Mouse (Mus musculus) heart, adult 18-20 months (tissue): ENCODE measurements around the gene Cdc42ep3. TPM values are rescaled to one million over a fixed set of nuclear protein-coding genes. Genes with fewer than 3 reads are reported as not detected.

Experiments used
- DNase-seq, 2 experiments: peaks; one replicate each; pipeline ENCODE4 v3.0.0; 2021 to 2022; ENCODE audit warnings: mixed read lengths in 1 of 2
- total RNA-seq, 2 experiments: library from RNA; stranded (reverse); gene quantifications; 2 replicates each; pipeline ENCODE4 v1.2.3; 2021

The Cdc42ep3 gene
- total RNA-seq, 2 experiments from 2014 or later = 23.5 to 29.8 TPM

GRCm38 (mm10) chr17:79345001-79345709 is 9.7 kb downstream of the Cdc42ep3 start:
- peak in 1 of 2 experiments; percentile 67 for DNase-seq

GRCm38 (mm10) chr17:79343334-79343946 is 11.5 kb downstream of the Cdc42ep3 start:
- no peak for DNase-seq

- DNase-seq = no peak
Measured at GRCm38 (mm10) chr17:79342639-79343333, 12.1 kb downstream of the Cdc42ep3 start.

- DNase-seq = no peak
Measured at GRCm38 (mm10) chr17:79341946-79342470, 12.9 kb downstream of the Cdc42ep3 start.

GRCm38 (mm10) chr17:79337494-79337893 is 17.4 kb downstream of the Cdc42ep3 start:
- DNase-seq = no peak

GRCm38 (mm10) chr17:79334701-79335100 is 20.2 kb downstream of the Cdc42ep3 start:
- DNase-seq = no peak

GRCm38 (mm10) chr17:79333650-79334049 is 21.2 kb downstream of the Cdc42ep3 start:
- no peak for DNase-seq

- peak; percentile 48 to 49 for DNase-seq
Measured at GRCm38 (mm10) chr17:79332864-79333263, 22.0 kb downstream of the Cdc42ep3 start.

GRCm38 (mm10) chr17:79330397-79330796 is 24.5 kb downstream of the Cdc42ep3 start:
- no peak for DNase-seq

GRCm38 (mm10) chr17:79326868-79327376 is 28.0 kb downstream of the Cdc42ep3 start:
- no peak for DNase-seq

- no peak for DNase-seq
Measured at GRCm38 (mm10) chr17:79317085-79317751, 37.7 kb downstream of the Cdc42ep3 start.

- DNase-seq = no peak
Measured at GRCm38 (mm10) chr17:79315415-79316094, 39.3 kb downstream of the Cdc42ep3 start.

GRCm38 (mm10) chr17:79310465-79310864 is 44.4 kb downstream of the Cdc42ep3 start:
- no peak for DNase-seq

- DNase-seq = no peak
Measured at GRCm38 (mm10) chr17:79309506-79309905, 45.4 kb downstream of the Cdc42ep3 start.

GRCm38 (mm10) chr17:79305644-79306043 is 49.2 kb downstream of the Cdc42ep3 start:
- no peak for DNase-seq

- no peak for DNase-seq
Measured at GRCm38 (mm10) chr17:79303744-79304497, 51.0 kb downstream of the Cdc42ep3 start.

- DNase-seq = peak in 1 of 2 experiments; percentile 14
Measured at GRCm38 (mm10) chr17:79303238-79303637, 51.7 kb downstream of the Cdc42ep3 start.

- no peak for DNase-seq
Measured at GRCm38 (mm10) chr17:79299925-79300324, 55.0 kb downstream of the Cdc42ep3 start.

- DNase-seq = peak in 1 of 2 experiments; percentile 13
Measured at GRCm38 (mm10) chr17:79298968-79299367, 55.9 kb downstream of the Cdc42ep3 start.

GRCm38 (mm10) chr17:79295926-79296325 is 59.0 kb downstream of the Cdc42ep3 start:
- peak; percentile 30 to 48 for DNase-seq

- no peak for DNase-seq
Measured at GRCm38 (mm10) chr17:79291672-79292071, 63.2 kb downstream of the Cdc42ep3 start.
